Mouse (Mus musculus) liver, adult 2 months (tissue): Measurements from ENCODE around the gene Garnl3. TPM values are rescaled to one million over a fixed set of nuclear protein-coding genes. Genes with fewer than 3 reads are reported as not detected.

Experiments
- DNase-seq: peaks from one replicate; pipeline ENCODE4 v3.0.0-alpha.2; 2011; ENCODE audit warnings: low read depth, low spot score; ENCODE audit errors: extremely low read depth
- H3K27ac ChIP-seq: fragments of 200-500 bp; replicated peaks from 2 replicates; pipeline ENCODE4 v1.5.1; 2012; ENCODE audit warnings: low read depth, mild to moderate bottlenecking, control low read depth, inconsistent platforms, low read length; ENCODE audit not compliant: insufficient read depth
- H3K27me3 ChIP-seq: fragments of 200-500 bp; 2 replicates; pipeline ENCODE4 v1.6.1; 2012; ENCODE audit warnings: mild to moderate bottlenecking, moderate library complexity, low read length, inconsistent platforms; ENCODE audit not compliant: control insufficient read depth, insufficient read depth
- H3K36me3 ChIP-seq: fragments of 200-500 bp; 2 replicates; pipeline ENCODE4 v1.6.1; 2012; ENCODE audit warnings: low read length, inconsistent platforms; ENCODE audit not compliant: control insufficient read depth, insufficient read depth
- H3K4me1 ChIP-seq: fragments of 200-500 bp; 2 replicates; pipeline ENCODE4 v1.6.1; 2011; ENCODE audit warnings: low read length; ENCODE audit not compliant: control insufficient read depth, insufficient read depth
- H3K4me3 ChIP-seq: fragments of 200-500 bp; 2 replicates; pipeline ENCODE4 v1.5.1; 2011; ENCODE audit warnings: low read depth, mild to moderate bottlenecking, control low read depth, low read length, moderate library complexity; ENCODE audit not compliant: insufficient read depth
- H3K79me2 ChIP-seq: fragments of 200-500 bp; 2 replicates; pipeline ENCODE4 v1.6.1; 2012; ENCODE audit warnings: inconsistent platforms, mild to moderate bottlenecking, low read length, moderate library complexity; ENCODE audit not compliant: control insufficient read depth, insufficient read depth
- H3K9ac ChIP-seq: fragments of 200-500 bp; 2 replicates; pipeline ENCODE4 v1.6.1; 2012; ENCODE audit warnings: low read depth, mild to moderate bottlenecking, control low read depth, inconsistent platforms, low read length
- CTCF ChIP-seq: fragments of 200-500 bp; IDR thresholded peaks from 2 replicates; pipeline ENCODE4 v1.5.1; 2011; ENCODE audit warnings: low read depth, low read length, control low read depth
- POLR2A ChIP-seq: fragments of 200-500 bp; IDR thresholded peaks from 2 replicates; pipeline ENCODE4 v1.6.1; 2011; ENCODE audit warnings: low read length, control low read depth; ENCODE audit not compliant: insufficient read depth; ENCODE audit errors: extremely low read depth
- WGBS: fragments of 180-500 bp; shearing (Covaris S2); methylation state at CpG from one replicate; pipeline ENCODE4 v1.1.7; 2018; 5-methylcytosine and 5-hydroxymethylcytosine counted together
- polyA plus RNA-seq: library from polyadenylated mRNA; depleted of rRNA; stranded (reverse); fragments of >200 nt; gene quantifications from 2 replicates; pipeline ENCODE4 v1.2.3, GENCODE M21; 2012
- total RNA-seq: library from RNA; depleted of rRNA; stranded (reverse); fragments of >200 nt; gene quantifications from 2 replicates; pipeline ENCODE4 v1.2.3, GENCODE M21; 2014

The Garnl3 gene
- total and polyA plus RNA-seq, 2 experiments: 0.11 to 0.28 TPM

DNA sequence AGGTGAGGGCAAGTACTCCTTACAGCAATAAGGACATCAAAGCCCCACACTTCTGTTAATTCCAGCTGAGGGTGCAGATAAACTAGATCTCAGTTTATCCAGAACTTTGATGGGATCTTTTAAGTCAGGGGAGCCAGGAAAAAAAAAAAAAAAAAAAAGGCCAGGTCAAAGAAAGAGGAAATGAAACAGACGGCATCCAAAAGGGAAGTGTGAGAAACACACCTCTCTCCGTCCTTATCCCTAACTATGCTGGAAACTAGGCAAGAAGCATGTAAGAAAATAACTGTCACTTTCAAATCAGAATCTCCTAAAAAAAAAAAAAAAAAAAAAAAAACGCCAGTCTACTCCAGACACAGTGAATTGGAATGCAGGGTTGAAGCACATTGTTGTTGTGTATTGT lies 57.3 kb downstream of the Garnl3 start:
- DNase-seq: no peak
- WGBS: 67% methylated on average over 3 of the region's 3 CpGs
- Histone ChIP-seq H3K4me3 (no peak overlapping the region), H3K4me1 (no peaks in the 10 kb centered on the region), H3K36me3 (no peaks in the 10 kb centered on the region), H3K27me3 (no peaks in the 10 kb centered on the region), H3K9ac (no peak overlapping the region), H3K27ac (no peak overlapping the region), H3K79me2 (no peaks in the 10 kb centered on the region)
- TF ChIP-seq CTCF: no peak
- no peak for TF ChIP-seq POLR2A

DNA sequence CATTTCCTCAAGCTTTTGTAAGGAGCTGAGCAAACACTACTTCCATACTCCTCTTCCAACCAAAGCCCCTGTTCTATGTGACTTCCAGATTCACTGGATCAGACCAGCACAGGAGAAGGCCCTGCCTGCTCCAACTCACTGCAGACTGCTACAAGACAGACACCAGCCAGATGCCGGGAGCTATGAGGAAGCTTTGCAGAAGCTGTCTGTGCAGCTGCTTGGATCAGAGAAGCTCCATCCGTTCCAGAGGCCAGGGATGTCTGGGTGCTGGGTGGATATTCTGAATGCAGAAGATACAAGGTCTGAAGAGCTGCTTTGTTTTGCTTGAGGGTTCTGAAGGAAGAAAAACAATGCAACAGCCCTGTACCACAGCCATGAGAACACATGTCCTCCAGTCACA lies 59.1 kb downstream of the Garnl3 start:
- TF ChIP-seq CTCF (no peak), POLR2A (no peak)
- H3K27ac ChIP-seq: no peak overlapping the region
- no peak for DNase-seq
- H3K4me1 ChIP-seq: no peaks in the 10 kb centered on the region
- H3K79me2 ChIP-seq: no peaks in the 10 kb centered on the region
- no peak overlapping the region for H3K4me3 ChIP-seq
- no peak overlapping the region for H3K9ac ChIP-seq
- H3K27me3 ChIP-seq: no peaks in the 10 kb centered on the region
- 59% methylated on average over 2 of the region's 2 CpGs for WGBS
- no peaks in the 10 kb centered on the region for H3K36me3 ChIP-seq

DNA sequence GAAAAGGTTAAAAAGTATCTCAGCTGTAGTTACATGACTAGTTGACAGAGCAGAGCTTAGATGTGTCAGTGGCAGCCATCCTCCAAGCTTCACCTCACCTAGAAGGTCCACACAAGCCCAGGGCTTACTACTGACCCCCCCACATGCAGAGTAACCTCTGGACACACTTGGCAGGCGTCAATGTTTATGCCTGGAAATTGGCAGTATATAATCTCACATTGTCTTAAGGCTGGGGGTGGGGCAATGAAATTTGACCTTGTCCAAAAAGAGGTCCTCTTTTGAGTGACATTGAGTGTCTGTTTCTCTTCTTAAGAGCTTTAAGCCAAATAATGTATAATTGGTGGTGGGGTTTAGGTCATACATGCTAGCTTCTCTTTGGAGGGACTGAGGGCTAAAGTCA lies 65.8 kb downstream of the Garnl3 start:
- H3K27ac ChIP-seq: no peak overlapping the region
- H3K79me2 ChIP-seq: no peaks in the 10 kb centered on the region
- no peaks in the 10 kb centered on the region for H3K36me3 ChIP-seq
- no peak overlapping the region for H3K4me3 ChIP-seq
- DNase-seq: no peak
- 71% methylated on average over 1 of the region's 1 CpGs for WGBS
- H3K4me1 ChIP-seq: no peaks in the 10 kb centered on the region
- no peak for TF ChIP-seq POLR2A
- TF ChIP-seq CTCF: no peak
- no peaks in the 10 kb centered on the region for H3K27me3 ChIP-seq
- no peak overlapping the region for H3K9ac ChIP-seq

GRCm38 (mm10) chr2:33062744-33063143 lies 68.7 kb downstream of the Garnl3 start:
- H3K27me3 ChIP-seq: no peaks in the 10 kb centered on the region
- H3K36me3 ChIP-seq: no peaks in the 10 kb centered on the region
- H3K79me2 ChIP-seq: no peaks in the 10 kb centered on the region
- DNase-seq: no peak
- H3K27ac ChIP-seq: no peak overlapping the region
- no peak overlapping the region for H3K4me3 ChIP-seq
- no peak overlapping the region for H3K9ac ChIP-seq
- TF ChIP-seq POLR2A (no peak), CTCF (no peak)
- WGBS: 65% methylated on average over 8 of the region's 8 CpGs
- H3K4me1 ChIP-seq: no peaks in the 10 kb centered on the region

DNA sequence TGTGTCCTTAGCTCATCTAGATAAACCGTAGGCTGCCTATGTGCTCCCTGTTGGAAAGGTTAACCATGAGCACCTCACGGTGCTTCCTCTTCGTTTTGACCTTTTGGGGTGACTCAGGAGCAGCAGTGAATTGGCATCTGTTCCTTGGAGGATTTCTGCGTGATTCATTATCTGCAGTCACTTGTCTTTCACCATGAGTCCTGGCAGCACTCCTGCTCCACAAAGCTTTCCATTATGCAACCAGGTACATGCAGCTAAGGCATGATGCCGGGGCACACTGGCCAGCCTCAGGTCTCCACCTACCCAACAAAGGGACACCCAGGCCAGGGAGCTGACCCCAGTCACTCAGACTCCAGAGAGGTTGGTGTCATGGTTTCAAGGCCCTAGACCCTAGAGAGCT lies 72.5 kb downstream of the Garnl3 start:
- Histone ChIP-seq H3K9ac (no peak overlapping the region), H3K79me2 (no peaks in the 10 kb centered on the region), H3K27ac (no peak overlapping the region), H3K4me3 (no peak overlapping the region), H3K36me3 (no peaks in the 10 kb centered on the region), H3K27me3 (no peaks in the 10 kb centered on the region), H3K4me1 (no peaks in the 10 kb centered on the region)
- peak; percentile 25 for DNase-seq
- 76% methylated on average over 5 of the region's 5 CpGs for WGBS
- TF ChIP-seq POLR2A (no peak), CTCF (no peak)

DNA sequence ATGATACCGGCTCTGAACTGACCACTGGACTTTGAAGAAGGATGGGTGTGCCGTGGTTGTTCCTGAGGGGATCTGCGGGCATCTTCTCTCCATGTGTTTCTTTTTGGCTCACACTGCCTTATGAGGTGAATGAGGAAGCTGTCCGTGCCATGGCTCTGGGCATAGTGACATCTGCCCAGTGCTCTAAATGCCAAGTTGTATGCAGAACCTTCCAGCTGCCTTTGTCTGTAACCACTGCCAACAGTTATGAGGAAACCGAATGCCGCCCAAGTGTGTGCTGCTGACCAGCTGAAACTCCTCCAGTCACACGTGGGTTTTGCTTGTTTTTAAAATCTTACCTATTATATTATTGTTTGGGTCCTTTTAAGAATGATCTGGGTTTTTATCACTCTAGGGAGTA lies 73.9 kb downstream of the Garnl3 start:
- H3K9ac ChIP-seq: no peak overlapping the region
- DNase-seq: no peak
- H3K36me3 ChIP-seq: no peaks in the 10 kb centered on the region
- no peak overlapping the region for H3K27ac ChIP-seq
- H3K4me3 ChIP-seq: no peak overlapping the region
- no peaks in the 10 kb centered on the region for H3K79me2 ChIP-seq
- no peak for TF ChIP-seq POLR2A
- TF ChIP-seq CTCF: no peak
- H3K27me3 ChIP-seq: no peaks in the 10 kb centered on the region
- WGBS: 90% methylated on average over 7 of the region's 7 CpGs
- H3K4me1 ChIP-seq: no peaks in the 10 kb centered on the region
